In genomic region chr5:41754226-41754775, GRCm38 (mm10) we compare ENCODE assay signal across 13 mouse cellular contexts. TPM values are rescaled to one million over a fixed set of nuclear protein-coding genes. Genes with fewer than 3 reads are reported as not detected.
DNase-seq lines count a peak whose midpoint lies in the region; ATAC-seq and TF ChIP-seq lines count a peak whose summit lies in the region.
"Had no signal": no experiment of that assay in that cellular context is flagged by ENCODE, and none has a peak within 500 bp of the region (broad histone marks: within the 10 kb centered on the region; RNA-seq: fewer than 3 reads in every experiment).

No protein-coding gene starts in this region.

- H3K4me3 ChIP-seq in heart, embryonic 10.5 days, result peak overlapping the region; percentile 32
- no peak overlapping the region; the same call in 1 of the 2 replicates for H3K4me3 ChIP-seq in lung, embryonic 16.5 days (ENCODE audit: low read length)
- H3K4me3 ChIP-seq in liver, postnatal 0 days (ENCODE audit: low read depth, low read length), result peak overlapping the region; percentile 15; the same call in 1 of the 2 replicates

- no peak overlapping the region for H3K9ac ChIP-seq in lung, embryonic 16.5 days (ENCODE audit: low read length)
- H3K9ac ChIP-seq in liver, postnatal 0 days (replicated peaks), result no peak overlapping the region
- H3K9ac ChIP-seq: forebrain, postnatal 0 days had no signal

- WGBS in heart, embryonic 10.5 days, result under 1% methylated on average over 17 of the region's 17 CpGs
- WGBS in lung, embryonic 16.5 days, result 2% methylated on average over 17 of the region's 17 CpGs
- 3% methylated on average over 17 of the region's 17 CpGs for WGBS in liver, postnatal 0 days (ENCODE audit: insufficient replicate concordance)

- no peak for TF ChIP-seq CTCF in liver, postnatal 0 days (IDR thresholded peaks at IDR 0.05; ENCODE audit: low read depth)

- no peak for DNase-seq in heart, embryonic 10.5 days (ENCODE audit: low spot score)
- no peak for DNase-seq in heart, adult 9 months (ENCODE audit: low spot score in 2 of 2)
- DNase-seq in lung, adult 18-20 months, result no peak
- DNase-seq in liver, postnatal 0 days, result no peak
- no peak for DNase-seq in thymus, postnatal 36 days
- no peak for DNase-seq in layer of hippocampus, adult 9-11 months
- DNase-seq in gastrocnemius, adult 18-20 months (ENCODE audit: low spot score), result no peak
- DNase-seq: forebrain, postnatal 0 days; kidney, adult 2 months; retina, postnatal 1 day had no signal

- H3K27ac ChIP-seq in heart, embryonic 10.5 days, result no peak overlapping the region
- H3K27ac ChIP-seq in lung, embryonic 16.5 days (ENCODE audit: low read length), result no peak overlapping the region
- H3K27ac ChIP-seq in liver, postnatal 0 days (ENCODE audit: low read depth), result no peak overlapping the region

- no peak for ATAC-seq in lung, embryonic 16.5 days (ENCODE audit: low read depth)
- ATAC-seq in liver, postnatal 0 days, result no peak
- ATAC-seq: forebrain, postnatal 0 days had no signal

- peak overlapping the region; percentile 37; the same call in 1 of the 2 replicates for H3K4me2 ChIP-seq in lung, embryonic 16.5 days (ENCODE audit: low read depth, low read length)
- H3K4me2 ChIP-seq in liver, postnatal 0 days (ENCODE audit: low read depth, low read length), result peak overlapping the region; percentile 32; the same call in 1 of the 2 replicates

- TF ChIP-seq EP300 in liver, postnatal 0 days (IDR thresholded peaks at IDR 0.05; ENCODE audit: low read depth), result no peak

- H3K9me3 ChIP-seq in heart, embryonic 10.5 days, result no peaks in the 10 kb centered on the region
- H3K9me3 ChIP-seq in lung, embryonic 16.5 days (ENCODE audit: control insufficient read depth, low read length), result no peaks in the 10 kb centered on the region
- H3K9me3 ChIP-seq in liver, postnatal 0 days (ENCODE audit: low read length), result no peaks in the 10 kb centered on the region

- peaks cover 100% of the 10 kb centered on the region for H3K27me3 ChIP-seq in heart, embryonic 10.5 days (ENCODE audit: insufficient read depth, poor library complexity, severe bottlenecking)
- H3K27me3 ChIP-seq in lung, embryonic 16.5 days (ENCODE audit: control insufficient read depth, insufficient read depth, low read depth, low read length), result peaks cover 82% of the 10 kb centered on the region
- H3K27me3 ChIP-seq in liver, postnatal 0 days (ENCODE audit: insufficient read depth, low read length), result peaks cover 68% of the 10 kb centered on the region

- H3K4me1 ChIP-seq in heart, embryonic 10.5 days, result peaks cover 7% of the 10 kb centered on the region; the same call in 1 of the 2 replicates
- no peaks in the 10 kb centered on the region for H3K4me1 ChIP-seq in lung, embryonic 16.5 days (replicated peaks; ENCODE audit: control insufficient read depth, insufficient read depth, low read length)
- no peaks in the 10 kb centered on the region for H3K4me1 ChIP-seq in liver, postnatal 0 days (ENCODE audit: insufficient read depth)

- no peaks in the 10 kb centered on the region for H3K36me3 ChIP-seq in heart, embryonic 10.5 days
- no peaks in the 10 kb centered on the region for H3K36me3 ChIP-seq in lung, embryonic 16.5 days (ENCODE audit: control insufficient read depth, insufficient read depth, low read length)
- no peaks in the 10 kb centered on the region for H3K36me3 ChIP-seq in liver, postnatal 0 days (replicated peaks; ENCODE audit: insufficient read depth, low read length)

RNA-seq across cellular contexts. Expression of gene Nkx3-2, which starts 10.0 kb away (rescaled TPM):
- 0.48 and 2.7 TPM in 2 replicates for polyA plus RNA-seq in heart, embryonic 10.5 days (2016; fragmentation: Nextera tagmentation; extraction: Ambion mirVana)
- polyA plus RNA-seq in lung, embryonic 16.5 days (2015; fragmentation: Nextera tagmentation; extraction: Ambion mirVana), result not detected in 2 replicates
- polyA plus RNA-seq in liver, postnatal 0 days (2015; fragmentation: Nextera tagmentation; extraction: Ambion mirVana), result not detected in 2 replicates
- not detected for total RNA-seq in gastrocnemius, adult 18-20 months (2021)
- total RNA-seq: forebrain, postnatal 0 days; left cerebral cortex, postnatal 10 days had no signal
- polyA plus RNA-seq: cortical plate, adult 2 months; forebrain, postnatal 0 days; kidney, adult 2 months had no signal

RNA-seq across cellular contexts. Expression of gene Rab28, which starts 46.3 kb away (rescaled TPM):
- 36.1 and 48.1 TPM in 2 replicates for polyA plus RNA-seq in heart, embryonic 10.5 days (2016; fragmentation: Nextera tagmentation; extraction: Ambion mirVana)
- polyA plus RNA-seq in lung, embryonic 16.5 days (2015; fragmentation: Nextera tagmentation; extraction: Ambion mirVana), result 53.8 and 57.7 TPM in 2 replicates
- 22.5 and 25.9 TPM in 2 replicates for polyA plus RNA-seq in liver, postnatal 0 days (2015; fragmentation: Nextera tagmentation; extraction: Ambion mirVana)
- 10 to 100 TPM; 85.9 to 91.7 TPM for total RNA-seq in gastrocnemius, adult 18-20 months (2021)
